Mouse (Mus musculus): ENCODE measurements around the gene Cers2. TPM values are rescaled to one million over a fixed set of nuclear protein-coding genes. Genes with fewer than 3 reads are reported as not detected.
A peak's percentile ranks its signal among the peaks of the same experiment; 100 is the strongest.

Cers2 gene
- polyA plus RNA-seq, 1 experiment, result 95.7 TPM

DNA sequence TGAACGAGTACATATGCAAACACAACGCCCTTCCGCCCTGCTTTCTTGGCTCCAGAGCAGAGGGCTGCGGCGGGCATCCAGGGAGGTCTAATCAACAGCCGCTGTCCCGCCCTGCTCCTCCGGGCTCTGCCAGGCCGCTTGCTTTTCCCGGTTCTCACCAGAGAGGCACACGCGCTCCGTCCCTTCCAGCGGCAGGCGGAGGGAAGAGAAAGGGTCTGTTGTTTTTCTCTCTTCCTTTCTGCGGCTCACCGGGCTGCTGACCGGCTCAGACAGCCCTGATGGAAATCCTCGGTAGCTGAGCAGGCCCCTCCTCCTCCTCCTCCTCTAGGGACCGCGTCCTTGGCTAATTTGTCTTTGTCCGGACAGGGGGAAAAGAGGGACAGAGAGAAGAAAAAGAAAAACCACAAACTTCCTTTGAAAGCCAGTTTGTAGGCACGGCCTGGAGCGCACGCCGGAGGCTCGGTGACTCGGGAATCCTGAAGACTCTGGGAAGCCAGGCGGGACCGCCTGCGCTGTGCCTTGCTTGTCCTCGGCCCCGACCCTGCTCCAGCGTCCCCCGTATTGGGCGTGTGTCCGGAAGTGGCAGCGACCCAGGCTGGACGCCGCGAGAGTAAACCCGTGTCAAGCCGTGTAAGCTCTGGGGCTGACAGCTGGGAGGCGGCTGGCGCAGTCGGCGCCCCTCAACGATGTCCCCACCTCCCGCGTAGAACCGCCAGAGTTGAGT lies 31.6 kb upstream of the Cers2 start:
- peak overlapping the region; percentile 94 for H3K27ac ChIP-seq (ENCODE audit: insufficient read depth, low read length)
- peaks cover 3% of the 10 kb centered on the region for H3K36me3 ChIP-seq (ENCODE audit: control insufficient read depth, insufficient read depth, low read length)
- peak in 1 of 2 experiments; percentile 54 for DNase-seq (ENCODE audit: low read depth in 1 of 2, low spot score in 2 of 2)
- H3K4me1 ChIP-seq (ENCODE audit: control insufficient read depth, insufficient read depth, insufficient read length), result no peaks in the 10 kb centered on the region; the same call in 1 of the 2 replicates
- no peaks in the 10 kb centered on the region for H3K27me3 ChIP-seq (ENCODE audit: control insufficient read depth, insufficient read depth, low read length)
- WGBS, result under 1% methylated on average over 51 of the region's 51 CpGs
- TF ChIP-seq POLR2A (IDR thresholded peaks at IDR 0.05; ENCODE audit: low read depth, low read length) (peak; percentile 34; the same call in 1 of the 2 replicates), CTCF (IDR thresholded peaks at IDR 0.05; ENCODE audit: extremely low read depth, insufficient read depth, insufficient read length, insufficient replicate concordance) (no peak)
- H3K4me3 ChIP-seq (ENCODE audit: extremely low read depth, insufficient read depth, insufficient read length), result peak overlapping the region; percentile 68

DNA sequence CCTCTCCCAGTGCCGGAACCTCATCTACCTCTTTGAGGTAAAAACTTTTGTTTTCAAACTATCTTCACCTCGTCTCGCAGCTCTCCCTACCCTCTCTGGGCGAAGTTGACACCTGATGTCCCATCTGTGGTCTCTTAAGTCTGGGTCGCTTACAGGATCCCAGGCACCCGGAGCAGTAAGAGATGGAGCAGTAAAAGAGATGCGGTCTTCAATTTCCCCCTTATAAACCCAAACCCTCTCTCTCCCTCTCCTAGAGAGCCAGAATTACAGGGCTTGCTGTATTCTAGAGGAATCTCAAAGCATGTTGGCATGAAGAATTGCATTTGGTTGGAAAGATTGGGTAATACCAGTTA lies 31.0 kb upstream of the Cers2 start:
- H3K27ac ChIP-seq (ENCODE audit: insufficient read depth, low read length), result peak overlapping the region; percentile 94
- no peak for DNase-seq (ENCODE audit: low read depth in 1 of 2, low spot score in 2 of 2)
- peaks cover 7% of the 10 kb centered on the region for H3K36me3 ChIP-seq (ENCODE audit: control insufficient read depth, insufficient read depth, low read length)
- H3K4me1 ChIP-seq (ENCODE audit: control insufficient read depth, insufficient read depth, insufficient read length), result no peaks in the 10 kb centered on the region; the same call in 1 of the 2 replicates
- TF ChIP-seq POLR2A (IDR thresholded peaks at IDR 0.05; ENCODE audit: low read depth, low read length) (no peak), CTCF (IDR thresholded peaks at IDR 0.05; ENCODE audit: extremely low read depth, insufficient read depth, insufficient read length, insufficient replicate concordance) (no peak)
- H3K4me3 ChIP-seq (ENCODE audit: extremely low read depth, insufficient read depth, insufficient read length), result peak overlapping the region; percentile 68
- 6% methylated on average over 7 of the region's 7 CpGs for whole genome bisulfite sequencing
- no peaks in the 10 kb centered on the region for H3K27me3 ChIP-seq (ENCODE audit: control insufficient read depth, insufficient read depth, low read length)

DNA sequence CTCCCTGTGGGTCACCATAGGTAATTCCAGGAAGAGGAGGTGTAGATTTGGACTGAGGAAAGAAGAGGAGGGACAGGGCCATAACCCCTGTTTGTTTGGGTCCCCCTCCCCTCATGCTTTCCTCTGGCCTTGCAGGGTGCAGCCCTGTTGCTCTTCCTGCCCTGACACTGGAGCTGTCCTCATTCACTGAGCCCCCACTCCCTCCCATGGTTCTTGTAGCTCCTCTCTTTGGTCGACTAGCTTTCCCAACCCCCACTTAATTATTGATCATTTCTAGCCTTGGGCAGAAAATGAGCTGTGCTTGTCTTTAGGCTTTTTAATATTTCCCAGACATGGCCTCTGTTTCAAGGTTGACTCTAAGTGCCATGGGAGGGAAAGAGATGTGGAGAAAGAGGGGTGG lies 30.5 kb upstream of the Cers2 start:
- H3K4me1 ChIP-seq (ENCODE audit: control insufficient read depth, insufficient read depth, insufficient read length), result no peaks in the 10 kb centered on the region; the same call in 1 of the 2 replicates
- H3K27ac ChIP-seq (ENCODE audit: insufficient read depth, low read length), result no peak overlapping the region
- no peak for TF ChIP-seq CTCF (IDR thresholded peaks at IDR 0.05; ENCODE audit: extremely low read depth, insufficient read depth, insufficient read length, insufficient replicate concordance)
- TF ChIP-seq POLR2A (IDR thresholded peaks at IDR 0.05; ENCODE audit: low read depth, low read length), result no peak
- no peaks in the 10 kb centered on the region for H3K27me3 ChIP-seq (ENCODE audit: control insufficient read depth, insufficient read depth, low read length)
- no peak for DNase-seq (ENCODE audit: low read depth in 1 of 2, low spot score in 2 of 2)
- peak overlapping the region; percentile 4; the same call in 1 of the 2 replicates for H3K4me3 ChIP-seq (ENCODE audit: extremely low read depth, insufficient read depth, insufficient read length)
- H3K36me3 ChIP-seq (ENCODE audit: control insufficient read depth, insufficient read depth, low read length), result peaks cover 9% of the 10 kb centered on the region
- WGBS, result 30% methylated on average over 1 of the region's 1 CpGs

DNA sequence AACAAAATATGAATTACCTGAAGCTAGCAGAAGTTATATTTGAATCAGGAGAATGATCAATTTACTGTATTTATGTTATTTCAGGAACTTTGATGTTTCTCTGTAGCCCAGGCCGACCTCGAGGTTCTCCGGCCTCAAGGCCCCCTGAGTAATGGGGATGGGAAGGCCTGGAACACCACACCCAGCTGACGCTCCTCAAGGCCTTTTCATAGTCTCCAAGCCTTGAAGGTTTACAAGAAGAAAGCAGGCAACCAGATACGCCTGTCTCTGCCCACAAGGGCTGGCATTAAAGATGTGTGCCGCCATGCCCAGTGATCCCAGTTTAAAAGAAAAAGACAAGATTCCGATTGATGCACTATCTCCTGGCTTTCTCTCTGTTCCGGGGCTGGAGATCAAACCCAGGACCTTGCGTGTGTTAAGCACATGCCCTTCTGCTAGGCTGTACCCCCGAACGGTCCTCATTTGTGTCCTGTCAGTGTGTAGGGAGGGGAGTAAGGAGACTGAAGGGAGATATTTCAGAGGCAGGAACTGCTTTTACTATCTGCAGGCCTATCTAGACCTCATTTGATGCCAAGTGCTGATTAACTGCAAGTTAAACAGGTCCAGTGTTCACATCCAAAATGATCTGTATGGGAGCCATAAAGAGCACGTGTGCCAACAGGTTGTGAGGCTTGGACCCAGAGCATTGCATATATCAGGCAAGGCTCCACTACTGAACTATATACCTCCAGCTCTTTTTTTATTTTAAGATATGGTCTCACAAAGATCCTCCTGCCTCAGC lies 29.9 kb upstream of the Cers2 start:
- TF ChIP-seq POLR2A (IDR thresholded peaks at IDR 0.05; ENCODE audit: low read depth, low read length) (no peak), CTCF (IDR thresholded peaks at IDR 0.05; ENCODE audit: extremely low read depth, insufficient read depth, insufficient read length, insufficient replicate concordance) (no peak)
- H3K4me1 ChIP-seq (ENCODE audit: control insufficient read depth, insufficient read depth, insufficient read length), result no peaks in the 10 kb centered on the region; the same call in 1 of the 2 replicates
- H3K27me3 ChIP-seq (ENCODE audit: control insufficient read depth, insufficient read depth, low read length), result no peaks in the 10 kb centered on the region
- peaks cover 9% of the 10 kb centered on the region for H3K36me3 ChIP-seq (ENCODE audit: control insufficient read depth, insufficient read depth, low read length)
- WGBS, result 90% methylated on average over 12 of the region's 12 CpGs
- no peak for DNase-seq (ENCODE audit: low read depth in 1 of 2, low spot score in 2 of 2)
- no peak overlapping the region for H3K4me3 ChIP-seq (ENCODE audit: extremely low read depth, insufficient read depth, insufficient read length)
- no peak overlapping the region for H3K27ac ChIP-seq (ENCODE audit: insufficient read depth, low read length)

DNA sequence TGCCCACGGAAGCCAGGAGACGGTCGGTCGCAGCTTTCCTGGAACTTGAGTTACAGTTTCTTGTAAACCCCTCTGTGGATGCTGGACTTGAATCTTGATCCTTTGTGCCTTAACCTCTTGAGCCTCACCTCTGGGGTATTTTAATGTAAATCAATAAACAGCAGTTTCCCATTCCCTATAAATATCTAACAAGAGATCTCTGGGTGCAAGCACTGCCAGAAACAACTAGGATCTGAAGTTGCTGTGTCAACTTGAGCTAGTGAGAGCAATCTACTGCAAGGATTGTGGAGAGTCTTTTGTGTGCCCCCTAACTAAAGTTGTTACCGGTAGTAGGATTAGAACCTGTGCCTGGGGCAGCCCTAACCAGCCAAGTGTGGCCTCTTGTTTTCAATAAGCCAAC lies 29.2 kb upstream of the Cers2 start:
- H3K4me3 ChIP-seq (ENCODE audit: extremely low read depth, insufficient read depth, insufficient read length), result no peak overlapping the region
- H3K36me3 ChIP-seq (ENCODE audit: control insufficient read depth, insufficient read depth, low read length), result peaks cover 9% of the 10 kb centered on the region
- no peak for DNase-seq (ENCODE audit: low read depth in 1 of 2, low spot score in 2 of 2)
- H3K4me1 ChIP-seq (ENCODE audit: control insufficient read depth, insufficient read depth, insufficient read length), result no peaks in the 10 kb centered on the region; the same call in 1 of the 2 replicates
- no peak overlapping the region for H3K27ac ChIP-seq (ENCODE audit: insufficient read depth, low read length)
- no peaks in the 10 kb centered on the region for H3K27me3 ChIP-seq (ENCODE audit: control insufficient read depth, insufficient read depth, low read length)
- TF ChIP-seq CTCF (IDR thresholded peaks at IDR 0.05; ENCODE audit: extremely low read depth, insufficient read depth, insufficient read length, insufficient replicate concordance) (no peak), POLR2A (IDR thresholded peaks at IDR 0.05; ENCODE audit: low read depth, low read length) (no peak)
- 95% methylated on average over 5 of the region's 5 CpGs for WGBS

DNA sequence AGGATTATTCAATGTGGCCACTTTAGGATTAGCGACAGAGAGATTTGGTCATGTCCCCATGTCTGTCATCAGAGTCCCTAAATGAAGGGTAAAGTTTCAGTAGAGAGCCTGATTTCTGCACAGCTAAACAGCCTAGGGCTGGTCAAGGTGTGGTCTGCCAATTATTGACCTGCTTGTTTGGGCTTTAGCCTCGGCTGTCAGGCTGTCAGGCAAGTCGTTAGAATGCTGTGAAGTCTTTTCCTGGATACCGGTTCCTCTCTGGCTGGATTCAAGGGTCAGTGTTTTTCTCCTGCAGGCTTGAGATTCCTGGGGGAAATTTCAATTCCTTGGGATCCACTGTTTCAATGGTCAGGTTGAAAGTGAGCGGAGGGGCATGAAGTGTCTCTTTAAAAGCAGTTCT lies 28.6 kb upstream of the Cers2 start:
- H3K4me1 ChIP-seq (ENCODE audit: control insufficient read depth, insufficient read depth, insufficient read length), result no peaks in the 10 kb centered on the region; the same call in 1 of the 2 replicates
- peaks cover 9% of the 10 kb centered on the region for H3K36me3 ChIP-seq (ENCODE audit: control insufficient read depth, insufficient read depth, low read length)
- 88% methylated on average over 5 of the region's 5 CpGs for WGBS
- TF ChIP-seq CTCF (IDR thresholded peaks at IDR 0.05; ENCODE audit: extremely low read depth, insufficient read depth, insufficient read length, insufficient replicate concordance), result no peak
- TF ChIP-seq POLR2A (IDR thresholded peaks at IDR 0.05; ENCODE audit: low read depth, low read length), result no peak
- no peak overlapping the region for H3K4me3 ChIP-seq (ENCODE audit: extremely low read depth, insufficient read depth, insufficient read length)
- no peak for DNase-seq (ENCODE audit: low read depth in 1 of 2, low spot score in 2 of 2)
- H3K27ac ChIP-seq (ENCODE audit: insufficient read depth, low read length), result no peak overlapping the region
- no peaks in the 10 kb centered on the region for H3K27me3 ChIP-seq (ENCODE audit: control insufficient read depth, insufficient read depth, low read length)

All from spleen, adult 2 months (tissue).